In genomic region chr3:142529597-142529996, GRCm38 (mm10) we compare ENCODE assay signal across 8 mouse cellular contexts. TPM values are rescaled to one million over a fixed set of nuclear protein-coding genes. Genes with fewer than 3 reads are reported as not detected.
DNase-seq lines count a peak whose midpoint lies in the region; ATAC-seq lines count a peak whose summit lies in the region.

No protein-coding gene starts in this region.

- peak; percentile 37 for ATAC-seq in lung, embryonic 16.5 days (ENCODE audit: low read depth)
- no peak for ATAC-seq in forebrain, embryonic 12.5 days (ENCODE audit: low FRiP score)
- ATAC-seq in liver, embryonic 11.5 days (replicated peaks; ENCODE audit: low FRiP score): no peak; the same call in 1 of the 2 replicates
- no peak for ATAC-seq in stomach, embryonic 14.5 days (ENCODE audit: insufficient number of reproducible peaks, insufficient read depth, low FRiP score, low read depth)

- no peaks in the 10 kb centered on the region for H3K9me3 ChIP-seq in lung, embryonic 16.5 days (ENCODE audit: control insufficient read depth, low read length)
- no peaks in the 10 kb centered on the region for H3K9me3 ChIP-seq in forebrain, embryonic 12.5 days
- no peaks in the 10 kb centered on the region for H3K9me3 ChIP-seq in liver, embryonic 11.5 days (ENCODE audit: control insufficient read depth, low read length)
- H3K9me3 ChIP-seq in stomach, embryonic 14.5 days (ENCODE audit: control insufficient read depth, low read depth, low read length): no peaks in the 10 kb centered on the region

- WGBS in lung, embryonic 16.5 days: 8% methylated on average over 2 of the region's 2 CpGs
- 70% methylated on average over 2 of the region's 2 CpGs for WGBS in forebrain, embryonic 12.5 days
- 46% methylated on average over 2 of the region's 2 CpGs for WGBS in liver, embryonic 11.5 days
- WGBS in stomach, embryonic 14.5 days: 45% methylated on average over 2 of the region's 2 CpGs

- H3K4me1 ChIP-seq in lung, embryonic 16.5 days (replicated peaks; ENCODE audit: control insufficient read depth, insufficient read depth, low read length): 0 out of 2 replicates have a peak, but pooled peaks cover 4% of the 10 kb centered on the region
- H3K4me1 ChIP-seq in forebrain, embryonic 12.5 days: peaks cover 13% of the 10 kb centered on the region
- H3K4me1 ChIP-seq in liver, embryonic 11.5 days (replicated peaks; ENCODE audit: control insufficient read depth, insufficient read depth, low read length): no peaks in the 10 kb centered on the region
- 0 out of 2 replicates have a peak, but pooled peaks cover 3% of the 10 kb centered on the region for H3K4me1 ChIP-seq in stomach, embryonic 14.5 days (ENCODE audit: control insufficient read depth, insufficient read depth, low read length)

- peak overlapping the region; percentile 84 for H3K4me2 ChIP-seq in lung, embryonic 16.5 days (ENCODE audit: low read depth, low read length)
- peak overlapping the region; percentile 91 for H3K4me2 ChIP-seq in forebrain, embryonic 12.5 days
- peak overlapping the region; percentile 94 for H3K4me2 ChIP-seq in liver, embryonic 11.5 days
- H3K4me2 ChIP-seq in stomach, embryonic 14.5 days (replicated peaks; ENCODE audit: low read depth, low read length): peak overlapping the region; percentile 58

- peak overlapping the region; percentile 66 for H3K9ac ChIP-seq in lung, embryonic 16.5 days (ENCODE audit: low read length)
- H3K9ac ChIP-seq in forebrain, embryonic 12.5 days: no peak overlapping the region
- no peak overlapping the region for H3K9ac ChIP-seq in liver, embryonic 11.5 days (ENCODE audit: low read depth, low read length)
- H3K9ac ChIP-seq in stomach, embryonic 14.5 days (replicated peaks; ENCODE audit: low read depth, low read length): peak overlapping the region; percentile 2; the same call in 1 of the 2 replicates

- H3K27ac ChIP-seq in lung, embryonic 16.5 days (ENCODE audit: low read length): no peak overlapping the region
- no peak overlapping the region for H3K27ac ChIP-seq in forebrain, embryonic 12.5 days
- H3K27ac ChIP-seq in liver, embryonic 11.5 days (ENCODE audit: low read depth, low read length): no peak overlapping the region
- no peak overlapping the region for H3K27ac ChIP-seq in stomach, embryonic 14.5 days (ENCODE audit: low read length)

- peak overlapping the region; percentile 65 for H3K4me3 ChIP-seq in lung, embryonic 16.5 days (ENCODE audit: low read length)
- H3K4me3 ChIP-seq in forebrain, embryonic 12.5 days (replicated peaks): peak overlapping the region; percentile 50
- peak overlapping the region; percentile 63 for H3K4me3 ChIP-seq in liver, embryonic 11.5 days (ENCODE audit: low read depth, low read length)
- H3K4me3 ChIP-seq in stomach, embryonic 14.5 days (ENCODE audit: low read depth, low read length): peak overlapping the region; percentile 38

- H3K36me3 ChIP-seq in lung, embryonic 16.5 days (ENCODE audit: control insufficient read depth, insufficient read depth, low read length): no peaks in the 10 kb centered on the region
- no peaks in the 10 kb centered on the region for H3K36me3 ChIP-seq in forebrain, embryonic 12.5 days (replicated peaks)
- H3K36me3 ChIP-seq in liver, embryonic 11.5 days (ENCODE audit: control insufficient read depth, insufficient read depth, low read length): no peaks in the 10 kb centered on the region
- H3K36me3 ChIP-seq in stomach, embryonic 14.5 days (ENCODE audit: control insufficient read depth, insufficient read depth, low read length): no peaks in the 10 kb centered on the region

- no peak for DNase-seq in lung, postnatal 4 days
- DNase-seq in liver, embryonic 11.5 days (ENCODE audit: low spot score): no peak
- no peak for DNase-seq in thymus, postnatal 14 days
- no peak for DNase-seq in retina, postnatal 1 day
- no peak for DNase-seq in layer of hippocampus, adult 11-12 months (ENCODE audit: low spot score)

- H3K27me3 ChIP-seq in lung, embryonic 16.5 days (ENCODE audit: control insufficient read depth, insufficient read depth, low read depth, low read length): no peaks in the 10 kb centered on the region
- peaks cover 15% of the 10 kb centered on the region; the same call in 1 of the 2 replicates for H3K27me3 ChIP-seq in forebrain, embryonic 12.5 days
- H3K27me3 ChIP-seq in liver, embryonic 11.5 days (replicated peaks; ENCODE audit: control insufficient read depth, insufficient read depth, low read length): no peaks in the 10 kb centered on the region
- H3K27me3 ChIP-seq in stomach, embryonic 14.5 days (ENCODE audit: control insufficient read depth, insufficient read depth, low read length): 0 out of 2 replicates have a peak, but pooled peaks cover 6% of the 10 kb centered on the region

RNA-seq across cellular contexts. Expression of gene Gbp7, which starts 0.5 kb away (rescaled TPM):
- 5.9 and 7.8 TPM in 2 replicates for polyA plus RNA-seq in lung, embryonic 16.5 days (2015; fragmentation: Nextera tagmentation; extraction: Ambion mirVana)
- polyA plus RNA-seq in forebrain, embryonic 12.5 days (2016; fragmentation: Nextera tagmentation; extraction: Ambion mirVana): 1.1 and 1.3 TPM in 2 replicates
- 3.4 TPM in 2 replicates for polyA plus RNA-seq in liver, embryonic 11.5 days (2014; fragmentation: Nextera tagmentation; extraction: Ambion mirVana)
- 3.8 and 3.9 TPM in 2 replicates for polyA plus RNA-seq in stomach, embryonic 14.5 days (2014; fragmentation: Nextera tagmentation; extraction: Ambion mirVana)

RNA-seq across cellular contexts. Expression of gene Gbp3, which starts 30.2 kb away (rescaled TPM):
- 2.7 and 2.9 TPM in 2 replicates for polyA plus RNA-seq in lung, embryonic 16.5 days (2015; fragmentation: Nextera tagmentation; extraction: Ambion mirVana)
- 0.38 and 0.74 TPM in 2 replicates for polyA plus RNA-seq in forebrain, embryonic 12.5 days (2016; fragmentation: Nextera tagmentation; extraction: Ambion mirVana)
- polyA plus RNA-seq in liver, embryonic 11.5 days (2014; fragmentation: Nextera tagmentation; extraction: Ambion mirVana): 0.58 and 0.90 TPM in 2 replicates
- polyA plus RNA-seq in stomach, embryonic 14.5 days (2014; fragmentation: Nextera tagmentation; extraction: Ambion mirVana): 1.2 and 1.7 TPM in 2 replicates

RNA-seq across cellular contexts. Expression of gene Gbp5, which starts 35.8 kb away (rescaled TPM):
- polyA plus RNA-seq in lung, embryonic 16.5 days (2015; fragmentation: Nextera tagmentation; extraction: Ambion mirVana): 0.28 and 0.33 TPM in 2 replicates
- 0.12 and 0.14 TPM in 2 replicates for polyA plus RNA-seq in forebrain, embryonic 12.5 days (2016; fragmentation: Nextera tagmentation; extraction: Ambion mirVana)
- 0.05 TPM in 1 of 2 replicates, not detected in the other for polyA plus RNA-seq in liver, embryonic 11.5 days (2014; fragmentation: Nextera tagmentation; extraction: Ambion mirVana)
- polyA plus RNA-seq in stomach, embryonic 14.5 days (2014; fragmentation: Nextera tagmentation; extraction: Ambion mirVana): 0.07 TPM in 1 of 2 replicates, not detected in the other

Comparison
In these comparisons a context has a peak if more than half of its experiments do, and no peak if none do; other contexts are left out.
1. H3K9ac ChIP-seq: peak in lung, embryonic 16.5 days (single experiment) and stomach, embryonic 14.5 days (single experiment); none in forebrain, embryonic 12.5 days (single experiment) and liver, embryonic 11.5 days (single experiment).
2. Peak in every context shown above with its lines, with median percentiles within 50 percentile points of each other: H3K4me2 ChIP-seq and H3K4me3 ChIP-seq.